Mouse (Mus musculus) urinary bladder, postnatal 25 days (tissue): ENCODE results near the gene Baat.
"Not testable (repeated sequence)": the region's sequence is repeated elsewhere in the genome, so short reads cannot be mapped to it uniquely, and the experiment has no call there.

ENCODE experiments used
- DNase-seq: peaks from one replicate; pipeline ENCODE4 v3.0.0; 2022; ENCODE audit warnings: low spot score

Baat gene

DNA sequence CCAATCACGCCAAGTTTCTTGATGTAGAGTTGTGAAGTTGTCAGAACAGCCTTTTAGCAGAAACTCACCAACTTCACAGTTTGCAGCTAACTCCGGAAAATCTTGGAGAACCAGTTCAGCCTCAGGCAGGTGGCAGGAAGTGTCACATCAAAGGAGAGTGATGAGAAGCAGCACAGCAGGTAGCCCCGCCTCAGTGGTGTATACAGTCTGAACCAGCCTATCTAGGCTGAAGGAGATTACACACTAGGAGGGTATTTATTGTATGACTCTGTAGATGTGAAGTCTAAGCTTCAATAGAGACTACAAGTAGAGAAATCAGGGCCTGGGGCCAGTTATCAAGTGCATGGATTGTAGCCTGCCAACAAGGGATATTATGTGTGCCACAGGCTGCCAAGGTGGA lies 25.5 kb downstream of the Baat start:
- DNase-seq = no peak

GRCm38 (mm10) chr4:49480104-49480760 lies 26.1 kb downstream of the Baat start:
- DNase-seq = no peak

DNA sequence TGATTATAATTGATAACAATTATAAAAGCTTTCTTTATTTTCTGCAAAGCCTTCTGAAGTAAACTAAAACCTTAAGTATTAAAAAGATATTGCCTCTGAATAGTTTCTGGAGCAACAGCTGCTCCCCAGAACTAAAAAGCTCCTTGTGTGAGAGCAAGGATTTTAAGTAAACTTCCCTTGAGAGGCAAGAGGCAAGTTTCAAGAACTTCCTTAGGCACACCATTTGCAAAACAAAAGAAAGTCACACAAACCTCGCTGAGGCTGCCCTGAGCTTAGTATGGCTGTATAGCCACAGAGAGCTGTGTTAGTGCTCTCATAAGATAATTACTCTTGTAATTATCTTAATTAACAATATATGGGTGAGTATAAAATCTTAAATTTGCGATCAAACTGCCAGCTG lies 27.3 kb downstream of the Baat start:
- DNase-seq = not testable (repeated sequence)

GRCm38 (mm10) chr4:49478118-49478877 lies 28.1 kb downstream of the Baat start:
- DNase-seq = no peak

DNA sequence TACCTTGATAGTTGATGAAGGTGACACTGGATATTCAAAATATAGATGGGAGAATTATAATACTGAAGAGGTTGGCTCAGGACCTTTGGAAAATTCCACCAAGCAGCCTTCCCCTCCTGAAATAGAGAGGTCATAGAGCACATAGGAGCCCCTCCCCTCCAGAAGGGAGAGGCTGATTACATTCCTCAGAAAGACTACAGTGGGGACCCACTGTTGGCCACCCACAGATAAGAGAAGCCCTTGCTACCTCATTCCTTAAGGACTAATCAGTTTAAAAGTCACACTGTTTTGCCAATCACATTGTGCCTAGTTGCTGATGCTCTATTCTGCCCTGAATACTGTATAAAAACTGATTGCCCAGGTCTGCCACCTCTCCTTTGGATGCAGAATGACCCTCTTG lies 31.8 kb downstream of the Baat start:
- DNase-seq = no peak

DNA sequence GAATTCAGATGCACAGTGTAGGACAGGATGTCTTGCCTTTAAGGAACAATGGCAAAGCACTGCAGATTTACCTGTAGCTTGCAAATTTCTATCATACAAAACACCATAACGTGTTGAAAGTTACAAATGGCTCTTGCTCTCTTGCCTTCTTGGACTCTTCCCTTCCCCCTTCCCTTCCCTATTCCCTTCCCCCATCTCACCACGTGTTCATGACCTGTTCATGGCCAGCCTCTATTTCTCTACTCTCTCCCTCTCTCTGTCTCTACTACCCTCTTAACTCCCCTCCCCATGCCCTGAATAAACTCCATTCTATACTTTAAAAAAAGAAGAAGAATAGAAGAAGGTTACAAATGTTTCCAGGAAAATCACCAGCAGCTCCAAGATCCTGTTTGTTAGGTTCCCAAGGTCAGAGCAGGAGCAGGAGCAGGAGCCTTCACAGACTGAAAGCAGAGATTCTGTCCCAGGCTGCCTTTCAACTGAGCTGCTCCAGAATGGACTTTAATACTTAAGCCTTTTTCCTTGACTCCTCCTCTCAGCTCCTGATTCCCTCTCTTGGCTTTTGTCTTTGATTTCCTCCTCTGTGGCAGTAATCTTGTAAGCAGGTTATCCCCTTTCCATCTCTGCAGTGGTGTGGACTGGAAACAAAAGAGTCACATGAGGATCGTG lies 32.8 kb downstream of the Baat start, which contains the start of gene Acnat1:
TSS of gene Acnat1 (minus strand) at position 478 of the 666 bp plus-strand sequence.
- no peak for DNase-seq

DNA sequence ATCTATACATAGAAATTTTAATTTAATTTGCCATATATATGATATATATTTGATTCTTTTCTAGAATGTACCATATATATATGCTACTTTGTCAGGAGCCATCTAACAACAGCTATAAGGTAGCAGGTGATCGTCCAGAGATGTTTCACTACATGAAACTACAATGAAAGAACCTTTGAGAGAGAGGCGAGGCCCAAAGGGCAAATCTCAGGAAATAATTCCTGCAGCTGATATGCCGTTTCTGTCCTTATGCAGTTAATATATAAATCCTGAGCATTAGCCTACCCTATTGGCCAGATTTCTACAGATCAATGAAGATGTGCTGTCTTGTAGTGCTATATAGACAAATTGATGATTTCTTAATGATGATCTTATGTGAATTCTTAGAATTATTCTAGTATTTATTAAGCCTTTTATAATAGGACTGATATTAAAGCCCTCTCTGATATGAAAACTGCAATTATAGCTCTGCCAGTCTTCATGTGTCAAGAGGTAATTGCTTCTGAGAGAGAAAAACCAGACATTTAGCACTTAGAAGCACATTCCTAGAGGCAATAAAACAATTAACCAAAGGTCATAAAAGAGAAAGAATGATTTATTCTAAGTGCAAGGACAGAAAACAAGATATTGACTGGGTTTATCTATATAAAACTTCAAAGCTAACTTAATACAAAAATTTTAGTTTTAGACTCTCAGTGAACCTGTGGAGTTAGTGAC lies 36.8 kb downstream of the Baat start:
- no peak for DNase-seq

DNA sequence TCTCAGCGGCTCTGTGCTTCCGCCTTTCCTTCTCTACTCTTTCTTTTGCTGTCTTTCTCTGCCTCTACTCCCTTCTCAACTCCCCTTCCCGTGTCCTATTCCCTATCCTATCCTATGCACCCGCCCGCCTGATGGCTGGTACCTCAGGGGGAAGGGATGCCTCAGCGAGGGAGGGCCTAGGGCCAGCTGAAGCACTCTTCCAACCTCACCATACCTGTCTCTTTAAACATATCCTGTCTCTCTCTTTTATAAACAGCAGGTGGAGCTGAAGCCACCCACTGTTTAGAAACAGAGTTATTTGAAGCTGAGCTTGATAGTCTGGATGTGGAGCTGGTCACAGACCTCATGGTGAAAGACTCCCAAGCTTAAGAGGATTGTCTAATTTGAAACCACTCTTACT lies 39.0 kb downstream of the Baat start:
- DNase-seq = no peak

GRCm38 (mm10) chr4:49456171-49456570 lies 50.2 kb downstream of the Baat start:
- no peak for DNase-seq

- no peak for DNase-seq
Measured at GRCm38 (mm10) chr4:49451848-49452551, 54.4 kb downstream of the Baat start.

DNA sequence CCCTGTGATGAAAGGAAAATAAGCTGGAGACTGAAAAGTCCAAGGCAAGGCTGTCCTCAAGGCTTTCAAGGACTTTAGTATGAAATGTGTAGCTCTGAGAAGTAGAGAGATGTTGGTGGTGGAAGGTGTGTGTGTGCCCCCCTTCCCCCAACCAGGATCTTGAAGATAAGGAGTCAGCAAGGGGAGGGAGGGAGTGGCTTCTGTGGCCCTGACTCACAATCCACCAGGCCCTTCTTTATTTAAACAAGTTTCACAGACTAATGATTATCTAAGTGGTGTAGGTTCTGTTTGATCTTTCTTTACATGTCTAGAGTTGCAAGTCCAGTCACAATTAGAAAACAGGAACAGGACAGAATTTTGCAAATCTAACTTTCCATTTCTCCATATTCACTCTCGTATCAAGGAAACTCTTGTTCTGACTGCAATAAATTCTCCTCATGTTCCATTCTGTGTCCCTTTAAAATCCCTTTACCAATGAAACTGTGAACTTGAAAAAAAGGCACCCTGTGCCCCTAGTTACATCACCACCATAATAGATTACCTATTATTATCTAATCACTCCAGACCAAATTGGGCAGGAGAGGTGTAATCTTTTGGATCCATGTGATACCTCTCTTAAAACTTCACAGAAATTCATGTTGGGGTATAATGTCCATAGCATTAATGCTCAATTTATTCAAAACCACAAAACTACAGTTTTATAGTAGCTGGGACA lies 55.1 kb downstream of the Baat start:
- peak; percentile 9 for DNase-seq
